Mouse (Mus musculus) midbrain, embryonic 10.5 days (tissue): ENCODE data around the gene Ankrd36. TPM values are rescaled to one million over a fixed set of nuclear protein-coding genes. Genes with fewer than 3 reads are reported as not detected.
A peak's percentile ranks its signal among the peaks of the same experiment; 100 is the strongest.

Experiments
- DNase-seq: peaks from one replicate; pipeline ENCODE4 v3.0.0-alpha.2; 2017; ENCODE audit warnings: low spot score
- H3K27ac ChIP-seq: fragments of 300-500 bp; sonication (generic); replicated peaks from 2 replicates; pipeline ENCODE4 v1.5.1; 2016; ENCODE audit warnings: mild to moderate bottlenecking
- H3K27me3 ChIP-seq: fragments of 300-500 bp; sonication (generic); 2 replicates; pipeline ENCODE4 v1.6.1; 2016; ENCODE audit warnings: low read depth, mild to moderate bottlenecking; ENCODE audit not compliant: poor library complexity, severe bottlenecking
- H3K36me3 ChIP-seq: fragments of 300-500 bp; sonication (generic); 2 replicates; pipeline ENCODE4 v1.6.1; 2016; ENCODE audit warnings: mild to moderate bottlenecking, moderate library complexity
- H3K4me1 ChIP-seq: fragments of 300-500 bp; sonication (generic); 2 replicates; pipeline ENCODE4 v1.6.1; 2016
- H3K4me3 ChIP-seq: fragments of 300-500 bp; sonication (generic); 2 replicates; pipeline ENCODE4 v1.5.1; 2016; ENCODE audit warnings: mild to moderate bottlenecking, moderate library complexity
- H3K9me3 ChIP-seq: fragments of 300-500 bp; sonication (generic); replicated peaks from 2 replicates; pipeline ENCODE4 v1.6.1; 2016; ENCODE audit warnings: mild to moderate bottlenecking
- WGBS: fragments of 180-500 bp; shearing (Covaris S2); methylation state at CpG from one replicate; pipeline ENCODE4 v1.1.7; 2016; 5-methylcytosine and 5-hydroxymethylcytosine counted together
- polyA plus RNA-seq: library from polyadenylated mRNA; unstranded; fragments of >200 nt; fragmentation: Nextera tagmentation; extraction: Ambion mirVana; gene quantifications from 2 replicates; pipeline ENCODE4 v1.2.1, GENCODE M21; 2016

The Ankrd36 gene
- polyA plus RNA-seq, 1 experiment from 2014 or later: 0.11 TPM

GRCm38 (mm10) chr11:5702271-5702956 lies 132.9 kb downstream of the Ankrd36 start:
- no peak for DNase-seq
- 83% methylated on average over 5 of the region's 5 CpGs for WGBS
- Histone ChIP-seq H3K4me3 (no peak overlapping the region), H3K27me3 (no peaks in the 10 kb centered on the region), H3K9me3 (no peaks in the 10 kb centered on the region), H3K36me3 (peaks cover 26% of the 10 kb centered on the region), H3K27ac (no peak overlapping the region), H3K4me1 (peaks cover 18% of the 10 kb centered on the region)

GRCm38 (mm10) chr11:5702957-5703332 lies 133.5 kb downstream of the Ankrd36 start:
- H3K27me3 ChIP-seq: no peaks in the 10 kb centered on the region
- WGBS: 92% methylated on average over 6 of the region's 6 CpGs
- H3K4me3 ChIP-seq: no peak overlapping the region
- H3K9me3 ChIP-seq: no peaks in the 10 kb centered on the region
- H3K27ac ChIP-seq: no peak overlapping the region
- DNase-seq: no peak
- H3K36me3 ChIP-seq: peaks cover 26% of the 10 kb centered on the region
- H3K4me1 ChIP-seq: peaks cover 18% of the 10 kb centered on the region

GRCm38 (mm10) chr11:5703341-5703740 lies 133.9 kb downstream of the Ankrd36 start:
- Histone ChIP-seq H3K27me3 (no peaks in the 10 kb centered on the region), H3K4me3 (no peak overlapping the region), H3K36me3 (peaks cover 26% of the 10 kb centered on the region), H3K27ac (no peak overlapping the region), H3K9me3 (no peaks in the 10 kb centered on the region), H3K4me1 (peaks cover 18% of the 10 kb centered on the region)
- no peak for DNase-seq
- 94% methylated on average over 1 of the region's 1 CpGs for WGBS

GRCm38 (mm10) chr11:5705972-5706371 lies 136.5 kb downstream of the Ankrd36 start:
- no peak overlapping the region for H3K27ac ChIP-seq
- no peak for DNase-seq
- 96% methylated on average over 9 of the region's 9 CpGs for WGBS
- peaks cover 26% of the 10 kb centered on the region for H3K36me3 ChIP-seq
- peak overlapping the region; percentile 98; the same call in 1 of the 2 replicates for H3K4me3 ChIP-seq
- H3K27me3 ChIP-seq: no peaks in the 10 kb centered on the region
- peaks cover 18% of the 10 kb centered on the region for H3K4me1 ChIP-seq
- H3K9me3 ChIP-seq: no peaks in the 10 kb centered on the region

- Histone ChIP-seq H3K4me1 (peaks cover 18% of the 10 kb centered on the region), H3K9me3 (no peaks in the 10 kb centered on the region), H3K4me3 (peak overlapping the region; percentile 98), H3K27me3 (no peaks in the 10 kb centered on the region), H3K27ac (peak overlapping the region; percentile 95), H3K36me3 (peaks cover 26% of the 10 kb centered on the region)
- 2% methylated on average over 43 of the region's 43 CpGs for WGBS
- no peak for DNase-seq
These were observed 137.5 kb downstream of the Ankrd36 start for GRCm38 (mm10) chr11:5706874-5707529.

- Histone ChIP-seq H3K4me3 (peak overlapping the region; percentile 98), H3K9me3 (no peaks in the 10 kb centered on the region), H3K36me3 (peaks cover 24% of the 10 kb centered on the region), H3K27ac (peak overlapping the region; percentile 95), H3K4me1 (peaks cover 18% of the 10 kb centered on the region), H3K27me3 (no peaks in the 10 kb centered on the region)
- DNase-seq: peak; percentile 94
- WGBS: 18% methylated on average over 50 of the region's 50 CpGs
These were observed 138.3 kb downstream of the Ankrd36 start for GRCm38 (mm10) chr11:5707530-5708353.

- H3K4me3 ChIP-seq: no peak overlapping the region
- no peak overlapping the region for H3K27ac ChIP-seq
- peaks cover 46% of the 10 kb centered on the region for H3K36me3 ChIP-seq
- no peaks in the 10 kb centered on the region for H3K9me3 ChIP-seq
- no peaks in the 10 kb centered on the region for H3K27me3 ChIP-seq
- WGBS: 87% methylated on average over 9 of the region's 9 CpGs
- no peak for DNase-seq
- no peaks in the 10 kb centered on the region for H3K4me1 ChIP-seq
These were observed 145.7 kb downstream of the Ankrd36 start for GRCm38 (mm10) chr11:5715179-5715578.

GRCm38 (mm10) chr11:5715630-5716105 lies 146.2 kb downstream of the Ankrd36 start, which contains the start of gene Mrps24:
TSS of gene Mrps24 (minus strand) at chr11:5715680.
- no peaks in the 10 kb centered on the region for H3K9me3 ChIP-seq
- H3K27ac ChIP-seq: no peak within 1 kb of the TSS
- H3K27me3 ChIP-seq: no peaks in the 10 kb centered on the region
- WGBS: 78% methylated on average over 14 of the region's 14 CpGs
- H3K4me3 ChIP-seq: no peak within 1 kb of the TSS
- H3K36me3 ChIP-seq: peaks cover 46% of the 10 kb centered on the region
- H3K4me1 ChIP-seq: no peaks in the 10 kb centered on the region
- no peak for DNase-seq

GRCm38 (mm10) chr11:5716246-5716645 lies 146.8 kb downstream of the Ankrd36 start:
- DNase-seq: no peak
- H3K9me3 ChIP-seq: no peaks in the 10 kb centered on the region
- H3K36me3 ChIP-seq: peaks cover 46% of the 10 kb centered on the region
- 92% methylated on average over 11 of the region's 11 CpGs for WGBS
- H3K27ac ChIP-seq: no peak overlapping the region
- no peaks in the 10 kb centered on the region for H3K27me3 ChIP-seq
- no peak overlapping the region for H3K4me3 ChIP-seq
- no peaks in the 10 kb centered on the region for H3K4me1 ChIP-seq

- WGBS: 93% methylated on average over 34 of the region's 34 CpGs
- H3K27me3 ChIP-seq: no peaks in the 10 kb centered on the region
- H3K36me3 ChIP-seq: peaks cover 52% of the 10 kb centered on the region
These were observed 147.6 kb downstream of the Ankrd36 start for GRCm38 (mm10) chr11:5716938-5717705.

GRCm38 (mm10) chr11:5718611-5719354 lies 149.3 kb downstream of the Ankrd36 start:
- Histone ChIP-seq H3K27ac (no peak overlapping the region), H3K27me3 (no peaks in the 10 kb centered on the region), H3K36me3 (peaks cover 57% of the 10 kb centered on the region), H3K4me3 (no peak overlapping the region), H3K4me1 (no peaks in the 10 kb centered on the region), H3K9me3 (no peaks in the 10 kb centered on the region)
- 88% methylated on average over 12 of the region's 12 CpGs for WGBS
- no peak for DNase-seq

More at GRCm38 (mm10) chr11:5716938-5717705, 147.6 kb downstream of the Ankrd36 start:
- Histone ChIP-seq H3K4me3 (no peak overlapping the region), H3K27ac (no peak overlapping the region), H3K9me3 (no peaks in the 10 kb centered on the region), H3K4me1 (no peaks in the 10 kb centered on the region)
- DNase-seq: no peak
